In the genomic region with DNA sequence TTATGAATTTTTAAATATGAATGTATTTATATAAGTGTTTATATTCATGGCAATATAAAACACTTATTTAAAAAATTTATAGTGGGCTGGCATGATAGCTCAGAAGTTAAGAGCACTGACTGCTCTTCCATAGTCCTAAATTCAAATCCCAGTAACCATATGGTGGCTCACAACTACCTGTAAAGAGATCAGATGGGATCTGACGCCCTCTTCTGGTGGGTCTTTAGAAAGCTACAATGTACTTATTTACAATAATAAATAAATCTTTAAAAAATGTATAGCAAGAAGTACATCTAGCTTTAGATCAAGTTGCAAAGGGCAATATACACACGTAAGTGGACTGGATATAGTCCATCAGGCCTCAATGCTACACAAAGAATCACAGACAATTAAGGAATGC, we compare ENCODE assay signal across 10 mouse cellular contexts. TPM values are rescaled to one million over a fixed set of nuclear protein-coding genes. Genes with fewer than 3 reads are reported as not detected.
A peak's percentile ranks its signal among the peaks of the same experiment; 100 is the strongest.
DNase-seq lines count a peak whose midpoint lies in the region; ATAC-seq lines count a peak whose summit lies in the region.
"Had no signal": no experiment of that assay in that cellular context is flagged by ENCODE, and none has a peak within 500 bp of the region (broad histone marks: within the 10 kb centered on the region; RNA-seq: fewer than 3 reads in every experiment).

No protein-coding gene starts in this region.

- no peaks in the 10 kb centered on the region for H3K9me3 ChIP-seq in midbrain, embryonic 13.5 days
- H3K9me3 ChIP-seq: embryonic facial prominence, embryonic 12.5 days; liver, embryonic 15.5 days had no signal

- DNase-seq in layer of hippocampus, adult 11-12 months (ENCODE audit: low spot score): peak; percentile 16
- no peak for DNase-seq in layer of hippocampus, postnatal 10 days (ENCODE audit: low spot score in 2 of 2)
- peak; percentile 22 for DNase-seq in A20 (ENCODE audit: low read depth, low spot score)
- DNase-seq in embryo, embryonic 11.5 days (ENCODE audit: low read depth, low spot score): peak; percentile 4
- DNase-seq in testis, postnatal 10 days (ENCODE audit: low spot score): no peak
- DNase-seq: heart, postnatal 4 days had no signal

- 13% methylated on average over 2 of the region's 2 CpGs for WGBS in midbrain, embryonic 13.5 days

- ATAC-seq in CD4-positive, CD25-positive, alpha-beta regulatory T cell, adult 4 months: peak; percentile 39
- no peak for ATAC-seq in midbrain, embryonic 13.5 days

- no peaks in the 10 kb centered on the region for H3K4me1 ChIP-seq in midbrain, embryonic 13.5 days (replicated peaks)
- H3K4me1 ChIP-seq: embryonic facial prominence, embryonic 12.5 days; liver, embryonic 15.5 days had no signal

- no peaks in the 10 kb centered on the region for H3K27me3 ChIP-seq in midbrain, embryonic 13.5 days
- H3K27me3 ChIP-seq: embryonic facial prominence, embryonic 12.5 days; liver, embryonic 15.5 days had no signal

- H3K36me3 ChIP-seq in midbrain, embryonic 13.5 days: no peaks in the 10 kb centered on the region
- H3K36me3 ChIP-seq: embryonic facial prominence, embryonic 12.5 days; liver, embryonic 15.5 days had no signal

- H3K4me3 ChIP-seq in midbrain, embryonic 13.5 days (replicated peaks): no peak overlapping the region
- H3K4me3 ChIP-seq: embryonic facial prominence, embryonic 12.5 days; liver, embryonic 15.5 days had no signal

- no peak overlapping the region for H3K27ac ChIP-seq in midbrain, embryonic 13.5 days
- H3K27ac ChIP-seq: embryonic facial prominence, embryonic 12.5 days; liver, embryonic 15.5 days had no signal

- no peak overlapping the region for H3K9ac ChIP-seq in midbrain, embryonic 13.5 days (replicated peaks)
- H3K9ac ChIP-seq: embryonic facial prominence, embryonic 12.5 days; liver, embryonic 15.5 days had no signal

- no peak overlapping the region for H3K4me2 ChIP-seq in midbrain, embryonic 13.5 days (replicated peaks)
- H3K4me2 ChIP-seq: embryonic facial prominence, embryonic 12.5 days; liver, embryonic 15.5 days had no signal

RNA-seq across cellular contexts. Expression of a gene that starts 14.6 kb away (rescaled TPM):
- not detected for total RNA-seq in layer of hippocampus, postnatal 10 days (2021)
- not detected for polyA plus RNA-seq in CD4-positive, CD25-positive, alpha-beta regulatory T cell, adult 4 months (2017; shearing (Covaris generic))
- polyA plus RNA-seq in midbrain, embryonic 13.5 days (2015; fragmentation: Nextera tagmentation; extraction: Ambion mirVana): not detected in 2 replicates
- total RNA-seq: heart, postnatal 4 days had no signal
- polyA plus RNA-seq: embryonic facial prominence, embryonic 12.5 days; liver, embryonic 15.5 days had no signal

Comparison
In these comparisons a context has a peak if more than half of its experiments do, and no peak if none do; other contexts are left out.
1. DNase-seq: peak in layer of hippocampus, adult 11-12 months (single experiment), A20 (single experiment) and embryo, embryonic 11.5 days (single experiment); none in layer of hippocampus, postnatal 10 days (0 of 2) and testis, postnatal 10 days (single experiment).